Mouse (Mus musculus) embryonic fibroblast, embryonic 13.5 days (primary cell): ENCODE data around the gene Fnbp1.

Experiments
- CTCF ChIP-seq: IDR thresholded peaks from 2 replicates; pipeline ENCODE4 v1.5.1; 2011; ENCODE audit warnings: mild to moderate bottlenecking, control low read depth, low read length, moderate library complexity, borderline replicate concordance; ENCODE audit not compliant: insufficient read depth
- POLR2A ChIP-seq: IDR thresholded peaks from 2 replicates; pipeline ENCODE4 v1.6.1; 2011; ENCODE audit warnings: low read depth, mild to moderate bottlenecking, control low read depth, low read length, moderate library complexity

- TF ChIP-seq CTCF (no peak), POLR2A (no peak)
These were observed 53.8 kb downstream of the Fnbp1 start for GRCm38 (mm10) chr2:31087663-31088661.
